Mouse (Mus musculus): ENCODE data around the gene Ncor2. TPM values are rescaled to one million over a fixed set of nuclear protein-coding genes. Genes with fewer than 3 reads are reported as not detected.

Ncor2 gene
- polyA plus RNA-seq, 1 experiment = 46.9 TPM

GRCm38 (mm10) chr5:125056696-125057554 lies 122.1 kb downstream of the Ncor2 start:
- TF ChIP-seq POLR2A (IDR thresholded peaks at IDR 0.05; ENCODE audit: borderline replicate concordance, control insufficient read depth, low read depth, low read length) (no peak), CTCF (IDR thresholded peaks at IDR 0.05; ENCODE audit: control insufficient read depth, insufficient read depth, low read length) (no peak)
- peak overlapping the region; percentile 17 for H3K4me3 ChIP-seq (replicated peaks; ENCODE audit: control insufficient read depth, low read depth, low read length)
- no peak overlapping the region for H3K27ac ChIP-seq (ENCODE audit: control insufficient read depth, insufficient read depth, low read depth, low read length, poor library complexity)
- peaks cover 27% of the 10 kb centered on the region for H3K4me1 ChIP-seq (ENCODE audit: control insufficient read depth, insufficient read depth, low read length)
- 12% methylated on average over 19 of the region's 19 CpGs for WGBS

- H3K27ac ChIP-seq (ENCODE audit: control insufficient read depth, insufficient read depth, low read depth, low read length, poor library complexity) = 0 out of 2 replicates have a peak overlapping the region, but pooled peaks have one; percentile 5
- H3K4me1 ChIP-seq (ENCODE audit: control insufficient read depth, insufficient read depth, low read length) = peaks cover 32% of the 10 kb centered on the region
- WGBS = 19% methylated on average over 6 of the region's 6 CpGs
- no peak overlapping the region for H3K4me3 ChIP-seq (replicated peaks; ENCODE audit: control insufficient read depth, low read depth, low read length)
- no peak for TF ChIP-seq POLR2A (IDR thresholded peaks at IDR 0.05; ENCODE audit: borderline replicate concordance, control insufficient read depth, low read depth, low read length)
- no peak for TF ChIP-seq CTCF (IDR thresholded peaks at IDR 0.05; ENCODE audit: control insufficient read depth, insufficient read depth, low read length)
Observed at GRCm38 (mm10) chr5:125056331-125056695, 122.7 kb downstream of the Ncor2 start.

- TF ChIP-seq POLR2A (IDR thresholded peaks at IDR 0.05; ENCODE audit: borderline replicate concordance, control insufficient read depth, low read depth, low read length) = no peak
- no peak for TF ChIP-seq CTCF (IDR thresholded peaks at IDR 0.05; ENCODE audit: control insufficient read depth, insufficient read depth, low read length)
- Histone ChIP-seq H3K4me3 (replicated peaks; ENCODE audit: control insufficient read depth, low read depth, low read length) (no peak overlapping the region), H3K27ac (ENCODE audit: control insufficient read depth, insufficient read depth, low read depth, low read length, poor library complexity) (0 out of 2 replicates have a peak overlapping the region, but pooled peaks have one; percentile 5), H3K4me1 (ENCODE audit: control insufficient read depth, insufficient read depth, low read length) (peaks cover 32% of the 10 kb centered on the region)
- WGBS = 21% methylated on average over 8 of the region's 8 CpGs
Observed at GRCm38 (mm10) chr5:125055901-125056300, 123.1 kb downstream of the Ncor2 start.

GRCm38 (mm10) chr5:125053661-125054060 lies 125.4 kb downstream of the Ncor2 start:
- no peak for TF ChIP-seq POLR2A (IDR thresholded peaks at IDR 0.05; ENCODE audit: borderline replicate concordance, control insufficient read depth, low read depth, low read length)
- no peak for TF ChIP-seq CTCF (IDR thresholded peaks at IDR 0.05; ENCODE audit: control insufficient read depth, insufficient read depth, low read length)
- Histone ChIP-seq H3K4me1 (ENCODE audit: control insufficient read depth, insufficient read depth, low read length) (peaks cover 28% of the 10 kb centered on the region), H3K4me3 (replicated peaks; ENCODE audit: control insufficient read depth, low read depth, low read length) (no peak overlapping the region), H3K27ac (ENCODE audit: control insufficient read depth, insufficient read depth, low read depth, low read length, poor library complexity) (no peak overlapping the region)
- WGBS = 73% methylated on average over 7 of the region's 7 CpGs

- TF ChIP-seq CTCF (IDR thresholded peaks at IDR 0.05; ENCODE audit: control insufficient read depth, insufficient read depth, low read length) (no peak), POLR2A (IDR thresholded peaks at IDR 0.05; ENCODE audit: borderline replicate concordance, control insufficient read depth, low read depth, low read length) (no peak)
- Histone ChIP-seq H3K27ac (ENCODE audit: control insufficient read depth, insufficient read depth, low read depth, low read length, poor library complexity) (peak overlapping the region; percentile 13; the same call in 1 of the 2 replicates), H3K4me1 (ENCODE audit: control insufficient read depth, insufficient read depth, low read length) (peaks cover 28% of the 10 kb centered on the region), H3K4me3 (replicated peaks; ENCODE audit: control insufficient read depth, low read depth, low read length) (no peak overlapping the region)
- 42% methylated on average over 23 of the region's 23 CpGs for WGBS
Observed at GRCm38 (mm10) chr5:125052603-125053488, 126.2 kb downstream of the Ncor2 start.

- Histone ChIP-seq H3K4me3 (replicated peaks; ENCODE audit: control insufficient read depth, low read depth, low read length) (no peak overlapping the region), H3K4me1 (ENCODE audit: control insufficient read depth, insufficient read depth, low read length) (peaks cover 28% of the 10 kb centered on the region), H3K27ac (ENCODE audit: control insufficient read depth, insufficient read depth, low read depth, low read length, poor library complexity) (peak overlapping the region; percentile 13; the same call in 1 of the 2 replicates)
- no peak for TF ChIP-seq POLR2A (IDR thresholded peaks at IDR 0.05; ENCODE audit: borderline replicate concordance, control insufficient read depth, low read depth, low read length)
- no peak for TF ChIP-seq CTCF (IDR thresholded peaks at IDR 0.05; ENCODE audit: control insufficient read depth, insufficient read depth, low read length)
- 24% methylated on average over 10 of the region's 10 CpGs for WGBS
Observed at GRCm38 (mm10) chr5:125052237-125052602, 126.8 kb downstream of the Ncor2 start.

GRCm38 (mm10) chr5:125049481-125049880 lies 129.5 kb downstream of the Ncor2 start:
- no peak for TF ChIP-seq POLR2A (IDR thresholded peaks at IDR 0.05; ENCODE audit: borderline replicate concordance, control insufficient read depth, low read depth, low read length)
- TF ChIP-seq CTCF (IDR thresholded peaks at IDR 0.05; ENCODE audit: control insufficient read depth, insufficient read depth, low read length) = no peak
- peaks cover 24% of the 10 kb centered on the region for H3K4me1 ChIP-seq (ENCODE audit: control insufficient read depth, insufficient read depth, low read length)
- 84% methylated on average over 4 of the region's 4 CpGs for WGBS
- H3K4me3 ChIP-seq (replicated peaks; ENCODE audit: control insufficient read depth, low read depth, low read length) = no peak overlapping the region
- no peak overlapping the region for H3K27ac ChIP-seq (ENCODE audit: control insufficient read depth, insufficient read depth, low read depth, low read length, poor library complexity)

GRCm38 (mm10) chr5:125046436-125046835 lies 132.6 kb downstream of the Ncor2 start:
- TF ChIP-seq CTCF (IDR thresholded peaks at IDR 0.05; ENCODE audit: control insufficient read depth, insufficient read depth, low read length) (no peak), POLR2A (IDR thresholded peaks at IDR 0.05; ENCODE audit: borderline replicate concordance, control insufficient read depth, low read depth, low read length) (no peak)
- H3K27ac ChIP-seq (ENCODE audit: control insufficient read depth, insufficient read depth, low read depth, low read length, poor library complexity) = no peak overlapping the region
- H3K4me3 ChIP-seq (replicated peaks; ENCODE audit: control insufficient read depth, low read depth, low read length) = no peak overlapping the region
- peaks cover 4% of the 10 kb centered on the region for H3K4me1 ChIP-seq (ENCODE audit: control insufficient read depth, insufficient read depth, low read length)
- 90% methylated on average over 5 of the region's 5 CpGs for WGBS
